Mouse (Mus musculus): ENCODE measurements around the gene Dazap1. TPM values are rescaled to one million over a fixed set of nuclear protein-coding genes. Genes with fewer than 3 reads are reported as not detected.

The Dazap1 gene
- polyA plus RNA-seq, 1 experiment from 2014 or later, result 36.3 TPM

GRCm38 (mm10) chr10:80299301-80299700 lies 38.0 kb downstream of the Dazap1 start:
- no peaks in the 10 kb centered on the region for H3K27me3 ChIP-seq (ENCODE audit: control insufficient read depth, insufficient read depth, low read length)
- WGBS, result 3% methylated on average over 15 of the region's 15 CpGs
- H3K4me2 ChIP-seq (replicated peaks), result peak overlapping the region; percentile 95
- H3K4me3 ChIP-seq (replicated peaks; ENCODE audit: low read length), result peak overlapping the region; percentile 52
- peaks cover 65% of the 10 kb centered on the region for H3K4me1 ChIP-seq (replicated peaks; ENCODE audit: control insufficient read depth, insufficient read depth, low read length)
- DNase-seq (ENCODE audit: low spot score) (peak; percentile 60), ATAC-seq (ENCODE audit: low FRiP score) (no peak)
- H3K9me3 ChIP-seq (ENCODE audit: control insufficient read depth, low read length), result no peaks in the 10 kb centered on the region
- H3K9ac ChIP-seq, result peak overlapping the region; percentile 96
- H3K27ac ChIP-seq, result peak overlapping the region; percentile 96
- H3K36me3 ChIP-seq (replicated peaks; ENCODE audit: control insufficient read depth, insufficient read depth), result peaks cover 37% of the 10 kb centered on the region

DNA sequence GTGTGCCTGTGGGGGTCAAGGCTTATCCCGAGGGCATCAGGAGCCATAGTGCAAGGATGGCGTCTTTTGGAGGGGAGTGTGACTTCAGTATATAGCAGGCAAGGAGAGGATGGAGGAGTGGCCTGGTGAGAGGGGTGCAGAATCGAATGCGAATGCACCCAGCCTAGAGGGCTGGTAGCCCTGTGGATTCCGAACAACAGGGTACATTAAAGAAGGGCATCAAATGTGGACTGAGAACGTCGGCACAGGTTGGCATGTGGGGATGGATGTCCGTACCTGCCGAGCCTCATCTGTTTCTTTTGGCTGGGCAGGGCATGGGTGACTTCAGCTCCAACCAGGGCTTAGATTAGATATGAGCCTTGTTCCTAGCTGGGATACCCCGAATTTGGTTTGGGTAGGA lies 38.5 kb downstream of the Dazap1 start:
- WGBS, result 32% methylated on average over 10 of the region's 10 CpGs
- Histone ChIP-seq H3K9me3 (ENCODE audit: control insufficient read depth, low read length) (no peaks in the 10 kb centered on the region), H3K4me3 (replicated peaks; ENCODE audit: low read length) (peak overlapping the region; percentile 52), H3K9ac (peak overlapping the region; percentile 96), H3K36me3 (replicated peaks; ENCODE audit: control insufficient read depth, insufficient read depth) (peaks cover 37% of the 10 kb centered on the region), H3K27ac (peak overlapping the region; percentile 96), H3K4me2 (replicated peaks) (peak overlapping the region; percentile 95), H3K27me3 (ENCODE audit: control insufficient read depth, insufficient read depth, low read length) (no peaks in the 10 kb centered on the region), H3K4me1 (replicated peaks; ENCODE audit: control insufficient read depth, insufficient read depth, low read length) (peaks cover 70% of the 10 kb centered on the region)
- DNase-seq (ENCODE audit: low spot score), result no peak
- ATAC-seq (ENCODE audit: low FRiP score), result no peak

- H3K4me1 ChIP-seq (replicated peaks; ENCODE audit: control insufficient read depth, insufficient read depth, low read length), result peaks cover 65% of the 10 kb centered on the region
- no peaks in the 10 kb centered on the region for H3K27me3 ChIP-seq (ENCODE audit: control insufficient read depth, insufficient read depth, low read length)
- 9% methylated on average over 11 of the region's 11 CpGs for WGBS
Observed at GRCm38 (mm10) chr10:80300672-80301181, 39.4 kb downstream of the Dazap1 start.

GRCm38 (mm10) chr10:80301256-80302081 lies 40.2 kb downstream of the Dazap1 start:
- peak overlapping the region; percentile 95 for H3K4me2 ChIP-seq (replicated peaks)
- peak overlapping the region; percentile 96 for H3K27ac ChIP-seq
- H3K4me1 ChIP-seq (replicated peaks; ENCODE audit: control insufficient read depth, insufficient read depth, low read length), result peaks cover 63% of the 10 kb centered on the region
- no peaks in the 10 kb centered on the region for H3K9me3 ChIP-seq (ENCODE audit: control insufficient read depth, low read length)
- H3K36me3 ChIP-seq (replicated peaks; ENCODE audit: control insufficient read depth, insufficient read depth), result peaks cover 50% of the 10 kb centered on the region
- peak overlapping the region; percentile 96 for H3K9ac ChIP-seq
- 47% methylated on average over 10 of the region's 10 CpGs for WGBS
- H3K27me3 ChIP-seq (ENCODE audit: control insufficient read depth, insufficient read depth, low read length), result no peaks in the 10 kb centered on the region
- peak overlapping the region; percentile 52 for H3K4me3 ChIP-seq (replicated peaks; ENCODE audit: low read length)
- peak; percentile 5; the same call in 1 of the 2 replicates for ATAC-seq (ENCODE audit: low FRiP score)
- DNase-seq (ENCODE audit: low spot score), result no peak

More at GRCm38 (mm10) chr10:80300672-80301181, 39.4 kb downstream of the Dazap1 start:
- ATAC-seq (ENCODE audit: low FRiP score) (peak; percentile 83), DNase-seq (ENCODE audit: low spot score) (peak; percentile 79)
- Histone ChIP-seq H3K27ac (peak overlapping the region; percentile 96), H3K9ac (peak overlapping the region; percentile 96), H3K9me3 (ENCODE audit: control insufficient read depth, low read length) (no peaks in the 10 kb centered on the region), H3K4me2 (replicated peaks) (peak overlapping the region; percentile 95), H3K36me3 (replicated peaks; ENCODE audit: control insufficient read depth, insufficient read depth) (peaks cover 43% of the 10 kb centered on the region), H3K4me3 (replicated peaks; ENCODE audit: low read length) (peak overlapping the region; percentile 52)

DNA sequence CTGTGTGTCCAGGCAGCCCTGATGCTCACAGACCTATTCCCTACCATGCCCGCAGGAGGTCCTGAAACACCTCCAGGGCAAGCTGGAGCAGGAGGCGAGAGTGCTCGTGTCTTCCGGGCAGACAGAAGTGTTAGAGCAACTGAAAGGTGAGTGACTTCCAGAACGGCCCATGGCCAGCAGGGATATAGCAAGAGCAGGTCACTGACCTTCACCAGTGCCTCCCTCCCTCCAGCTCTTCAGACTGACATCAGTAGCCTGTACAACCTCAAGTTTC lies 40.7 kb downstream of the Dazap1 start:
- Histone ChIP-seq H3K9me3 (ENCODE audit: control insufficient read depth, low read length) (no peaks in the 10 kb centered on the region), H3K27me3 (ENCODE audit: control insufficient read depth, insufficient read depth, low read length) (no peaks in the 10 kb centered on the region), H3K27ac (peak overlapping the region; percentile 96), H3K4me3 (replicated peaks; ENCODE audit: low read length) (peak overlapping the region; percentile 52), H3K4me1 (replicated peaks; ENCODE audit: control insufficient read depth, insufficient read depth, low read length) (peaks cover 57% of the 10 kb centered on the region), H3K36me3 (replicated peaks; ENCODE audit: control insufficient read depth, insufficient read depth) (peaks cover 56% of the 10 kb centered on the region), H3K9ac (peak overlapping the region; percentile 96), H3K4me2 (replicated peaks) (peak overlapping the region; percentile 95)
- DNase-seq (ENCODE audit: low spot score) (no peak), ATAC-seq (ENCODE audit: low FRiP score) (no peak)
- 52% methylated on average over 5 of the region's 5 CpGs for WGBS

DNA sequence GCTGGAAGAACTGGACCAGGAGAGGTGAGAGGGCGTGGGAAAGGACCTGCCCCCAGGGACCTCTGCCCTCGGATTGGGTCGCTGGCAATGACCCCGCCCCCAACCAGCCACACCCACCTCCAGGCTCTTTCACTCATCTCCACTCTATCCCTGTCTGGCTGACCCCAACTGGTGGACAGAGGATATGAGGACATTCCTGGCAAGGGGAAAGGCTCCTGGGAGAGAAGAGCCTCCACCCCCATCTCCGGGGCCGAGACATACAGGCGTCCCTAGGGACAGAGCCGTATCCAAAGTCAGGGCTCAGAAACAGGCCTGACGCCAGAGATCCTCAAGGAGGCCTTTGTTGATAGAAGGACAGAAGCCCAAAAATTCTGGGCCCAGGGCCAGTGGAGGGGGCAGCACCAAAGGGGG lies 41.2 kb downstream of the Dazap1 start:
- 4% methylated on average over 9 of the region's 9 CpGs for WGBS
- ATAC-seq (ENCODE audit: low FRiP score) (peak; percentile 7; the same call in 1 of the 2 replicates), DNase-seq (ENCODE audit: low spot score) (peak; percentile 67)
- peak overlapping the region; percentile 96 for H3K9ac ChIP-seq
- peak overlapping the region; percentile 96 for H3K27ac ChIP-seq
- H3K27me3 ChIP-seq (ENCODE audit: control insufficient read depth, insufficient read depth, low read length), result no peaks in the 10 kb centered on the region
- H3K4me1 ChIP-seq (replicated peaks; ENCODE audit: control insufficient read depth, insufficient read depth, low read length), result peaks cover 53% of the 10 kb centered on the region
- no peaks in the 10 kb centered on the region for H3K9me3 ChIP-seq (ENCODE audit: control insufficient read depth, low read length)
- peaks cover 60% of the 10 kb centered on the region for H3K36me3 ChIP-seq (replicated peaks; ENCODE audit: control insufficient read depth, insufficient read depth)
- peak overlapping the region; percentile 95 for H3K4me2 ChIP-seq (replicated peaks)
- peak overlapping the region; percentile 52 for H3K4me3 ChIP-seq (replicated peaks; ENCODE audit: low read length)

- Histone ChIP-seq H3K9me3 (ENCODE audit: control insufficient read depth, low read length) (no peaks in the 10 kb centered on the region), H3K27ac (no peak overlapping the region), H3K4me1 (replicated peaks; ENCODE audit: control insufficient read depth, insufficient read depth, low read length) (peaks cover 40% of the 10 kb centered on the region), H3K9ac (peak overlapping the region; percentile 37; the same call in 1 of the 2 replicates), H3K27me3 (ENCODE audit: control insufficient read depth, insufficient read depth, low read length) (no peaks in the 10 kb centered on the region), H3K4me2 (replicated peaks) (peak overlapping the region; percentile 36), H3K4me3 (replicated peaks; ENCODE audit: low read length) (no peak overlapping the region), H3K36me3 (replicated peaks; ENCODE audit: control insufficient read depth, insufficient read depth) (peaks cover 80% of the 10 kb centered on the region)
- WGBS, result 32% methylated on average over 12 of the region's 12 CpGs
- ATAC-seq (ENCODE audit: low FRiP score) (no peak), DNase-seq (ENCODE audit: low spot score) (no peak)
Observed at GRCm38 (mm10) chr10:80304458-80304857, 43.2 kb downstream of the Dazap1 start.

DNA sequence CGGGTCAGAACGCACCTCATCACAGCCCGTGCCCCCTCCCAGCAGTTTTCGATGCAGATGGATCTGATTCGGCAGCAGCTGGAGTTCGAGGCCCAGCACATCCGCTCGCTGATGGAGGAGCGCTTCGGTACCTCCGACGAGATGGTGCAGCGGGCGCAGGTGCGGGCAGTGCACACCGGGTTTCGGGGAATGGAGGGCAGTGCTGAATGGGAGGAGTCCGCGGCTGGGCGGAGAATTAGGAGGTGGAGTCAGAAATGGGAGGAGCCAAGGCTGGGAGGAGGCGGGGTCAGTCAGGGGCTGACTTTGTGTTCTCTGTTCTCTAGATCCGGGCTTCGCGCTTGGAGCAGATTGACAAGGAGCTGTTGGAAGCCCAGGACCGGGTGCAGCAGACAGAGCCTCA lies 43.6 kb downstream of the Dazap1 start:
- H3K4me3 ChIP-seq (replicated peaks; ENCODE audit: low read length), result no peak overlapping the region
- peaks cover 84% of the 10 kb centered on the region for H3K36me3 ChIP-seq (replicated peaks; ENCODE audit: control insufficient read depth, insufficient read depth)
- no peak for DNase-seq (ENCODE audit: low spot score)
- H3K27ac ChIP-seq, result no peak overlapping the region
- no peak for ATAC-seq (ENCODE audit: low FRiP score)
- H3K9me3 ChIP-seq (ENCODE audit: control insufficient read depth, low read length), result no peaks in the 10 kb centered on the region
- peak overlapping the region; percentile 37; the same call in 1 of the 2 replicates for H3K9ac ChIP-seq
- no peaks in the 10 kb centered on the region for H3K27me3 ChIP-seq (ENCODE audit: control insufficient read depth, insufficient read depth, low read length)
- H3K4me1 ChIP-seq (replicated peaks; ENCODE audit: control insufficient read depth, insufficient read depth, low read length), result peaks cover 40% of the 10 kb centered on the region
- peak overlapping the region; percentile 36 for H3K4me2 ChIP-seq (replicated peaks)
- 21% methylated on average over 25 of the region's 25 CpGs for WGBS

GRCm38 (mm10) chr10:80311560-80311959 lies 50.3 kb downstream of the Dazap1 start:
- Histone ChIP-seq H3K36me3 (replicated peaks; ENCODE audit: control insufficient read depth, insufficient read depth) (peaks cover 100% of the 10 kb centered on the region), H3K4me2 (replicated peaks) (no peak overlapping the region), H3K4me1 (replicated peaks; ENCODE audit: control insufficient read depth, insufficient read depth, low read length) (no peaks in the 10 kb centered on the region), H3K9ac (no peak overlapping the region), H3K4me3 (replicated peaks; ENCODE audit: low read length) (no peak overlapping the region), H3K9me3 (ENCODE audit: control insufficient read depth, low read length) (no peaks in the 10 kb centered on the region), H3K27ac (no peak overlapping the region), H3K27me3 (ENCODE audit: control insufficient read depth, insufficient read depth, low read length) (no peaks in the 10 kb centered on the region)
- no peak for DNase-seq (ENCODE audit: low spot score)
- 89% methylated on average over 16 of the region's 16 CpGs for WGBS
- ATAC-seq (ENCODE audit: low FRiP score), result no peak
